Mouse (Mus musculus) heart, adult 11 months (tissue): ENCODE measurements around the gene Riok1.

ENCODE experiments used
- DNase-seq: peaks from one replicate; pipeline ENCODE4 v3.0.0; 2022

Riok1 gene

DNA sequence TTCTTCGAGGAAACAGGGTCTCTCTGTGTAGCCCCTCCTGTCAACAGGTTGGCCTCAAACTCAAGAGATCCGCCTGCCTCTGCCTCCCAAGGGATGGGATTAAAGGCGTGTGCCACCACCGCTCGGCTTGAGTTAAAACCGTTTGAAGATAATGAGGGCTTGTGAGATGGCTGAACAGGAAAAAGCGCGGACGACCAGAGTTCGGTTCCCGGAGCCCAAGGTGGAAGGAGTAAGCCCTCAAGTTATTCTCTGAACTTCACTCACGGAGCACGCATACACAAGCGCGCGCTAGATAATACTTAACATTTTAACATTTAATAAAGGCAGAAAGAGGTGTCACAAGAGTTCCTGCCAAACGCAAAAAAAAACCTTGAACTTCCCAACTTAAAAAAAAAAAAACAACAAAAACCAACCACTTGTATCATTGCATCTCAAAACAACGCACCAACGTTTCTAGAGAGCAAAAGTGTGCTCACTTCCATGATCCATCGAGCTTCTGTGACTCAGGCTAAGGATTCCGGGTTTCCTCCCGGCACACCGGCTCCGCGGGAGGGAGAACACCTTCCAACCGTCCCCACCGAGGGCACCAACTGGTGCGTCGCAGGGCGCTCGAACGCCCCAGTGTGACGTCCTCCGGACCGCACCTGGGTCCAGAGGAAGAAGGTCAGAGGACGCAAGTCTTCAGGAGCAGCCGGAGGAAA is at the start of gene Riok1:
Gene Riok1, plus strand, starts transcription at position 653 of the 701 bp plus-strand sequence.
- DNase-seq = peak; percentile 83

DNA sequence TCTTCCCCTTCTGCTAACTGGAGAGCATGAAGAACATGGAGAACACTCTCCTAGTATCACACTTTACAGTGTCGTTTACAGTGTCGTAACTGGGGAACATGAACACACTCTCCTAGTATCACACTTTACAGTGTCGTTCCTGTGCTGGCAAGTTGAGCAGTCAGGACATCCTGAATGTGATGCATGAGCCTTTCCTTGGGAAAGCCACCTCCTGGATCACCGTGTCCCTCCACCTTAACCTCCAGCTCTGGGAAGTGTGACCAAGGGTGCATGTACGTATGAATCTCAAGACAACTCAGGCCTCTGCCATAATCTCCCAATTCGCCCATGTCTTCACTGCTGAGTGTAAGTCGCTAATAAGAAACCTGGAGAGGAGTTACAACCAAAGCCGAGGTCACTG is 47.1 kb upstream of the Riok1 start:
- DNase-seq = peak; percentile 82

DNA sequence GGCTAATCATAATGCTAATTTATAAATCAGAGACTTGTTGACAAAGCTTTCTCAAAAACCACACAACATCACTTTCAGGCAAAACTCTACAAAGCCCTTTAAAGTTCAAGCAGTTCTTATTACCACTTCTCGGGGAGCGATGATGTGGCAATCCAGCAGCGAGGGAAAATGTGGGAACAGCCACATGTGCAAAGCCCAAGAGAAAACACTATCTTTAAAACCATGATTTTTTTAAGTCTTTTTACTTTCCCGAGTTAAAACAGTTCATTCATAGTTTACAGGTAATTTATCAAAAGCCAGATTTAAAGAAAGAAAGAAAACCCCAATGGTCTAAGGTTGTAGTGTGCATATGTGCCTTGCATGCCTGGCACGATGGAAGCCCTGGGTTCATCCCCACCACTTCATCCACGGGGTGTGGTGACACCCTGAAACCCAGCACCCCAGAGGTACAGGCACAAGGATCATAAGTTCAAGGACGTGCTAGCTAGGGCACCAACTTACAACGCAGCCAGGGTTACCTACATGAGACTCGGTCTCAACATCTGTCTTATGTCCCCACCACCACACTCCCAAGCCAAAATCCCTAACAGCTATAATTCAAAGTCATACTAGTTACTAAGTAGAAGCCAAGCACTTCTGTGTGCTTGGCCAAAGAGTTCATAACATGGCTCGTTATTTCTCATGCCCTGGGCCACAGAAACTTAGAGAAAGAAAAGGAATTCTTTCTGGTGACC is 44.0 kb upstream of the Riok1 start:
- peak; percentile 90 for DNase-seq

DNA sequence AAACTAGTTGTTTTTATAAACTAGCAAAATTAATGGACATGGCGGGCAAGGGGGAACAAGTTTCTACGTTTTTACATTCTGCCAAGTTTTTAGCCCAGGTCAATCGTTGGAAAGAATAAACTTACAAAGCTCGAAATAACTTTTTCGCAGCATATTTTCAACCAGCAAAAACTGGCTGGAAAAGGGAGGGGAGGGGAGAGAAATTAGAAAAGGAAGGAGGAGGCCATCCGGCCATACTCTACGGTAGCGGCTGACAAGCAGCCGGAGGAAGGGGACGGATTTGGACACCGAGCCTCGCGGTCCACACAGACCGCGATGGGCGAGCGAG is 43.5 kb upstream of the Riok1 start:
- no peak for DNase-seq

DNA sequence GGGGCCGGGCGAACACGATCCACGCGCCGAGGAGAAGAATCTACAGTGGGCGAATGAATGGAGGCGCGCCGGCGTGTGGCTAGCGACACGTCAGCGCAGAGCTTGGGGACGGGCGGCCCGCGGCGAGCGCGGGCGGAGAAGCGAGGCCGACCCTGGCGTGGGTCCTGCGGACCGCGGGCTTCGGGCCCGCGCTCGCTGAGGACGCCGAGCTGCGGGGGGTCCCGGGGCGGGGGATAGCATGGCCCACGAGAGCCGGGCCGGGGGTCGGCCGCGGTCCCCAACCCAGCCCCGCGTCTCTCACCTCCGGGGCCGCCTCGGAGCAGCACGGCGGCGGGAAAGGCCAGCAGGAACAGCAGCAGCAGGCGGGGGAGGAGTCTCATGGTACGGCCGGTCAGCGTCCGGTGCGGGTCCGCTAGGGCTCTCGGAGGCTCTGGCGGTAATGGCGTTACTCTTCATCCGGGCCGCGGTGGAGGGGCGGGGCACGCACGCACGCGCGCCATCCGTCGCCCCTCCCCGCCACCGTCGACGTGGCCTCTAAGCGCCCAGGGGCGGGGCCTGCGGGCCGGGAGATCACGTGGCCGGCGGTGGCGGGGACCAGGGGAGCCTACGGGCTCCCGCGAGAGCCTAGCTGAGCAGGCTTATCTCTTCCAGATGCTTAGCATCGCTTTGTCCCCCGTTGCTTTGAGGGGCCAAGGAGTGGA is 42.9 kb upstream of the Riok1 start, which contains the start of gene Ssr1:
Gene Ssr1, minus strand, starts transcription at position 514 of the 701 bp plus-strand sequence.
- DNase-seq = peak; percentile 100

DNA sequence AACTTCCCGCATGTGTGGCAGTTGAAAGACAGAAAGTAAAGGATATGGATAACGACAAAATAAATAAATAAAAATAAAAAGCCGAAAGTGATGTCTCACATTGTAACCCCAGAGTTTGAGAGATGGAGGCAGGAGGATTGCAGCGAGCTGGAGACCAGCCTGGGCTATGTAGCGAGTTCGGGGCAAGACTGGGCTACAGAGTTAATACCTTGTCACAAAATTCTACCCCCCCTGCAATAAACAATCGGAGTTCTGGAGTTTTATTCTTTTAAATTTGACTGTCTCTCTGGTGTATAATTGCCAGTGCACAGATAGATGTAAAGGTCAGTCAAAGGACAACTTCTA is 42.4 kb upstream of the Riok1 start:
- DNase-seq = no peak

DNA sequence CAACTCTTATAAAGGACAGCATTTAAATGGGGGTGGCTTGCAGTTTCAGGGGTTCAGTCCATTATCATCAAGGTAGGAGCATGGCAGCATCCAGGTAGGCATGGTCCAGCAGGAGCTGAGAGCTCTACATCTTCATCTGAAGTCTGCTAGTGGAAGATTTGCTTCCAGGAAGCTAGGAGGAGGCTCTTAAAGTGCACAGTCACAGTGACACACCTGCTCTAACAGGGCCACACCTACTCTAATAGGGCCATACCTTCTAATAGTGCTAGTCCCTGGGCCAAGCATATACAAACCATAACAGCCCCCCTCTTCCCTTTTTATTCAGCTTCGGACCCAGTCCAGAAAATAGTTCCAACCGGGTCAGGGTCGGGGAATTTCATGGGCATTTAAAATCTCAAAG is 37.1 kb upstream of the Riok1 start:
- DNase-seq = peak; percentile 23

DNA sequence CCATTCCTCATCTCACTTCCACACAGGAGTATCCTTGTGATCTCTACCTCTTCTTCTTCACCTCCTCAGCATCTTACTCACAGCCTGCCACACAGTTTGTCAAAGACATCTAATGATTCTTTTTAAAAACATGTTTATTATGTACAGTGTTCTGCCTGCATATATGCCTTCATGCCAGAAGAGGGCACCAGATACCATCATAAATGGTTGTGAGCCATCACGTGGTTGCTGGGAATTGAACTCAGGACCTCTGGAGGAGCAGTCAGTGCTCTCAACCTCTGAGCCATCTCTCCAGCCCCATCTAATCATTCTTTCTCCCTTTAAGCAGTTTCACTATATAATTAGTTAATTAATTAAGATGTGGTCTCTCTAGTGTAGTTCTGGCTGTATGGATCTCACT is 34.3 kb upstream of the Riok1 start:
- peak; percentile 28 for DNase-seq

DNA sequence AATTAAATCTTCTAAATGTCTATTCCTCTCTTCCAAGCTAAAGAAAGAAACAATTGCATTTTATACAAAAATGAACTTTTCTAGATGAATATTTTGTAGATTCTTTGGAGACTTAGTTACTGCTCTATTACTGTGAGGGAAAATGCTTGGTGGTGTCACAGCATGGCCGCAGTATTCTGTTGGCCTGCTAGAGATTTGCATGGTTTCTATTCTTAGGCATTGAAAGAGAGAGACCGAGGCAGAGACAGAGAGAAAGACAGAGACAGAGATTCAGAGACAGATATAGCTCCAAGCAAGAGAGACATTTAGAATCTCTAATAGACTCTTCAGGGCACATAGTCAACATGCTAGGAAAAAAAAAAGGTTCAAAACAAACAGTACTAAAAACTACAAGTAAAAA is 28.8 kb upstream of the Riok1 start:
- no peak for DNase-seq

DNA sequence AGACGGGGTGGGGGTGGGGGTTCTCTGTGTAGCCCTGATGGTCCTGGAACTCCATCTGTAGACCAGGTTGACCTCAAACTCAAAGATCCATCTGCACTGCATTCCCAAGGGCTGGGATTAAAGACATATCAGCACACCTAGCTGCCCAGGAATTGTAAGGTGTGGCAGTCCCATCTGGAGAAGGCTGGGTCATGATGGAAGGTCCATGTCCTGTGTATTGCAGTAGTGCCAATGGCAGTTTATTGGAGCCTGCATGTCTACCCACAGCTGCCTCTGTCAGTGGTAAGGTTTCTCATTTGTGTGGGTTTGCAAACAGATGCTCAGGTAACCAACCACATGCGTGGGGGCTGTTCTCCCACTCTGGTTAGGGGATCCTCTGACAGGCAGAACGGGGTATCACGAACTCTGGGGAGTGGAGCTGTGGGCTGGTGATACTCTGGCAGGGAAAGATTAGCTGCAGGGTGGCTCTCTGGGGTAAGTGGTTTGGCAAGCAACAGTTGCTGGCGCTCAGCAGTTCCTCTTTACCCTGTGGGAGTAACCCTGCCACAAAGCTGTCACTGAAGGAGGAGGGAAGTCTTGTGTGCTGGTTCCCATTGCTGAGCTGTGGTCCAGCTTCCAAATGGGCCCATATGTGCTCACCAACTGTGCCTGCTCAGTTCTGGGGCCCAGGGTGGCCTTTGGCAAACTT is 26.9 kb upstream of the Riok1 start:
- peak; percentile 91 for DNase-seq

DNA sequence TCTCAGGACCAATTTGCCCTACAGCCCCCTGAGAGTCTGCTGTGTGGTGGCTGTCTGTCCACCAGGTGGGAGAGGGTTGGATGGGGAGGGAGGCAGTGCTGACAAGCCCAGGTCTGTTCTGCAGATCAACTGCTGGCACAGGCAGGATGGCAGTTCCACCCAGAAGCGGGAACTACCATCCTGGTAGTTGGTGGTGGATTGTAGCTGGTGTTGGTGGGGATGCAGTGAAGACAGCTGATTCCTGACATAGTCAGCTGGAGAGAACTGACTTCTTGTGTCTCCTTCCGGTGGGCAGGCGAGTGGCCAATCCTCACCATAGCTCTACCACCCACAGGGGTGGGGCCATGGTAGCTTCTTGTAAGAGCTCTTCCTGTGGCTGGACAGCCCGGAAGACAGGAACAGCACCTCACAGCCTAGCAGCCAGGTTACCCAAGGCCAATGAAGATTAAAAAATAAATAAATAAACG is 26.3 kb upstream of the Riok1 start:
- peak; percentile 84 for DNase-seq

DNA sequence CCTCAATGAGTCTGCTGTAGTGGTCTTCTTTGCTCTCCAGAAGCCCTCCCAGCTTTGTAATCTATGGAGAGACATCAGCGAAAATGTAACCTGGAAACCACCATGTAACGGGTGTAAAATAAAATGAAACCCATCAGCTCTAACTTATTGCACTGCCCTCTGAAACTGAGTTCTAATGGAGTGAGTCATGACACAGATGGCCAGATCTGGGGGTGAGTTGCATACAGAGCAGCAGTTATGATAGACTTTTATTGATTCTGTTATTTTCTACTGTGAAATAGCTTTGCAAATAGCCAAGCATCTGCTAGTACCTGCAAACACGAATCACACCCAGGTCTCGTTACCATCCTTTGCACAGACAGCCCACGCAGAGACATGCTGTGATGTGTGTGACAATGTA is 24.4 kb upstream of the Riok1 start:
- no peak for DNase-seq

DNA sequence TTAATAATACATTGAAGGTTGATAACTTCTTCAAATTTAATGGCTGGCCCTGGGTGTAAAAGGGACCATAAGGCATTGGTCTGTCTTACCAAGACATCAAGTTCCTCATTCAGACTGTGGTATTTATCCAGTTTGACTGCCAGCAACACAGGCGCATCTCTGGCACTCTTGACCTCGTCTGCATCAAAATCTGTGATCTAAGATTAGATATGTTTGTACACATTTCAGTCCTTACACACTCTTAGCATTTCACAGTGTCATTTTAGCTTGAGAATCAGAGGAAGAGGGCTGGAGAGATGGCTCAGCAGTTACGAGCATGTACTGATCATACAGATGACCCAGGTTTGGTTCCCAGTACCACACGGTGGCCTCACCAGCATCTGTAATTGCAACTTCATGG is 21.2 kb upstream of the Riok1 start:
- peak; percentile 42 for DNase-seq

DNA sequence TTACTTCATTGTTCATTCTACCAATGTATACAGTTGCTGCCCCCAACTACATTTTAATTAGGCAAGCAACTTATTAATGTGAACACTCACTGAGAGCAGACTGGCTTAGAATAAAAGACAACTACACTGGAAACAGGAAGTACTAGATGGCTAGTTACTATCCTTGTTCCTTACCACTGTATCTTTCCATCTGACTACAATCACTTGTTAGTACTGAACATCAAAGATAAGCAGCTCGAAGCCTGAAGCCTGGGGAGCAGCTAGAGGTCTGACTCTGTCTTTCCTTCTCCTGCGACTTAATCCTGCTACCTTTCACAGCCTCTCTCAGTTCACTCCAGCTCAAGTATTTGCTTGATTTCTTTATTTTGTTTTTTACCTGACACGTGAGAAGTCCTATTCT is 18.0 kb upstream of the Riok1 start:
- DNase-seq = peak; percentile 40

DNA sequence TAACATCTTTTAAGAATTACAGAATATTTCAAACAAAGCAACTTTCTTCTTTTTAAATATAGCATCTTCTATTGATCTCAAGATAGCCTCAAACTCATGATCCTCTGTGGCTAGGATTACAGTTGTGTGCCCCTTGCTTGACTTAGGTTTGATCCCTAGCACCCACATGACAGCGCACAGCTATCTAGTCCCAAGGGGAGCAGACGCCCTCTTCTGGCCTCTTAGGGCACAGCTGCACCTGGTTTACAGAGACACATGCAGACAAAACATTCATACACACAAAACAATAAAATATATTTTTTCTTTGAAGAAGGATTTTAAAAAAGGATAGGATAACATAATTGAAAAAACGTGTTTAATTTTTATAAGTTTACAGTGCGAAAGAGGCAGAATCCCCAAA is 10.9 kb upstream of the Riok1 start:
- DNase-seq = peak; percentile 83

DNA sequence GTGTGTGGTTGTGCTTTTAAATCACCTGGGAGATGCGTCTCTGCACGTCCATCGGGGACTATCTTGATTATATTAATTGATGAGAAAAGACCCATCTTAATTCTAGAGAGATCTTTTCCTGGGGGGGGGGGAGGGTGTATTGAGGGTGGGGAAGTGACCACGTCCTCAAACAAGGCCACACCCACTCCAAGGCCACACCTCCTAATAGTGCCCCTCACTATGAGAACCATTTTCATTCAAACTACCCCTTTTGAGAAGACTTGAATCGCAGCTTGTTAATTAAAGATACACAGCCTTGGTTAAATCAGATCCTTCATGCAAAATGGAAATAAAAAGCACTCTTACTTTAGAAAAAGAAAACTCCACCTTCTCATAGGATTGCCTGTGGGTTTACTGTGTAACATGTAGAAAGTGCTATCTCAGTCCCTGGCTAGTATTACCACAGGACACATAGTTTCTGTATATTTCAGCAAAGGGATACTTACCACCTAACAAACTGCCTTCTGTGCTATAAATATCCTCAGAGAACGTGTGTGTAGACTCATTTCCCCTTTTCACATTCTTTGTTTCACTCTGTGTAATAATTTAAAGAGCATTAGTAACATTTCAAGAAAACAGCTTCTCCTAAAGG is 9.1 kb upstream of the Riok1 start:
- no peak for DNase-seq

DNA sequence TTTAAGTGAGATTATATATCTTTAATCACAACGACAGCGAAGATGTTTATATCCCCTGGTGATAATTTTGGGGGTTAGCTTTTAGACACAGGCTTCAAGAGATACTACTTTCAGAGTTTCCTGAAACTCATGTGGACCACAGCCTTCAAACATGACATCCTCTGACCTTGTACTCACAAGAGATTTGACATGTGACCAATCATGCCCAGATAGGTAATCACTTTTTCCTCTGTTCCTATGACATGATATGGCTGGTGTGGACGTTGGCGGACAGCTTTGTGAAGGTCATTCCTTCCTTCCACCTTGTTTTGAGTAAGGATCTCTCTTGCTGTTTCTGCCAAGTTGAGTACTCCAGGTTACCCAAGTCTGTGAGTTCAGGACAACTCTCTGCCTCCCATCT is 8.4 kb upstream of the Riok1 start:
- no peak for DNase-seq

DNA sequence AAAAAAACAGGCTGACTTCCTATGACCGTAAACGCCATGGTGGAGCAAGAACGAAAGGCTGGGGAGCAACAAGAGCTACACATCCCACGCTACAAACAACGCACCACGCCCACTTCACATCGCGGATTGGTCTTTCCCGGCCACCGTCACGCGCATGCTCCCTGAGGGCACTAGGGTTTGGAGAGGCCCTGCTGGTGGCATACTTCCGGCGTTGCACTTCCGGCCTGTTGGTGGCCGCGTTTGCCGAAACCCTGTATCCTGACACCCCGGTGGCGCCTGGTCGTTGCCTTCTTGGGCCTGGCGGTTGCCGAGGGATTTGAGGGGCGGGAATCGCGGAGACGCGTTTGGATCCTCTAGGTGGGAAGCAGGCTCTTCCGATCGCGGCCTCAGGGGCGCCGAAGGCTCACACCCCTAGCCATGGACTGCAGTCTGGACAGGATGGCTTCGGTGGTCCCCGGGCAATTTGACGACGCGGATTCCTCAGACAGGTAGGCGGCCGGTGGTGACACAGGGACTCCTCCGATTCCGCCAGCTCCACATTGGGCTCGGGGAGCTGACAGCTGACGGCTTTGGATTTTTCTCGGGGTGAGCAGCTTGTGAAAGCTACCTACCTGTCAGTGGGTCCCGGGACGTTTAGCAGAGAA is 371 bp downstream of the Riok1 start, which contains the start of gene Cage1:
Gene Cage1, minus strand, starts transcription at position 26 of the 644 bp plus-strand sequence.
- peak; percentile 100 for DNase-seq

DNA sequence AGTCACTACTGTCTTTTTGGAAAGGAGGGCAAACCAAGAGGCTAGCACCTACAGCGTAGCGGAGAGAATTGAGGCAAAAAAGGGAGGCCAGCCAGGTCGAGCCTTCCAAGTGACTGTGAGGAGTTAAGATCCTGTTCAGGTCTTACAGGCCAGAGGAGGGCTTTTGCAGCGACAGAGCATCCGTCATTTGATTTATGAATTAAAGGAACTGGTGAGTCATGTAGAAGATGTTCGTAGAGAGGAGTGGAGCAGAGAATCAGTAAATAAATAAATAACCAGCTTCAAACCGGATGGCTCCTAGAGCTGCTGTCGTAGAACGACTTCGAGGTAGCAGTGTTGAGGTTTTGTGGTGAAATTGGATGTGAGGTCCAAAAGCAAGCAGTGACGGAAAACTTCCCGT is 1.0 kb downstream of the Riok1 start:
- DNase-seq = no peak

DNA sequence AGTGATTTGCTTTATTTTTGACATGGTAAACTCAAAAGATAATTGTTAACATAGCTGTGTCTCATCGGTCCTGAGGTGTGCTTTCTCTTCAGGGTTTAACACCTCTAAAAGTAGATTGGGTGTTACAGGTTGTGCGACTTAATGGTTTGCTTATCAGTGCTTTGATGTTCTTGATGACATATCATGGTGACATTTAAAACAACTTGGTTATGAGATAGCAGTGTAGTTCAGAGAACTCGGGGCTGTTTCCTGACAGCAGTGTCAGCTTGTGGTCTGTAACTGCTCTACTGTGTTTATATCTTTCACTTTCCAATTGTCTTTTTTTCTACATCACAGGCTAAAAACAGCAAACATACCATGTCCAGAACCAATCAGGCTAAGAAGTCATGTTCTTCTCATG is 13.1 kb downstream of the Riok1 start:
- DNase-seq = no peak

DNA sequence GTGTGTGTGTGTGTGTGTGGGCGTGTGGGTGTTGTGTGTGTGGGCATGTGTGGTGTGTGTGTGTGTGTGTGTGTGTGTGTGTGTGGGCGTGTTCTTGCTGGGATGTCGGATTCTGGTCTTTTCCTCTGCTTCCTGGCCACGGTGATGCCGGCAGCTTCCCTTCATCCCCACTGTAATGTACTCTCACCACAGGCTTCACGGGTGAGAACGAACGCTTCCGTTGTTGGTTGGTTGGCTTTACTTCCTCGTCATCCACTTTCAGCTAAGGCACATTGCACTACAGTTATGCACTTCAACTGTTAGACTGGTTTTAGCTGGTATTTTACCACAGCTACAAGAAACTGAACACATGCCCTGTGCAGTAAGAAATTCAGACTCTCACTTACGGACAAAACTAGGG is 25.9 kb downstream of the Riok1 start:
- DNase-seq = no peak
